Mouse (Mus musculus) kidney, adult 2 months (tissue): ENCODE data around the gene Fads1. TPM values are rescaled to one million over a fixed set of nuclear protein-coding genes. Genes with fewer than 3 reads are reported as not detected.
A peak's percentile ranks its signal among the peaks of the same experiment; 100 is the strongest.

Experiments
- DNase-seq: peaks from one replicate; pipeline ENCODE4 v3.0.0; 2021
- H3K27ac ChIP-seq: fragments of 200-500 bp; 2 replicates; pipeline ENCODE4 v1.5.1; 2012; ENCODE audit warnings: low read depth, low read length, control low read depth, inconsistent platforms; ENCODE audit not compliant: insufficient read depth
- H3K27me3 ChIP-seq: fragments of 200-500 bp; replicated peaks from 2 replicates; pipeline ENCODE4 v1.6.1; 2012; ENCODE audit warnings: mild to moderate bottlenecking, moderate library complexity, low read length, inconsistent platforms; ENCODE audit not compliant: control insufficient read depth, insufficient read depth
- H3K36me3 ChIP-seq: fragments of 200-500 bp; 2 replicates; pipeline ENCODE4 v1.6.1; 2012; ENCODE audit warnings: mild to moderate bottlenecking, moderate library complexity, low read length, inconsistent platforms; ENCODE audit not compliant: control insufficient read depth, insufficient read depth
- H3K4me1 ChIP-seq: fragments of 200-500 bp; 2 replicates; pipeline ENCODE4 v1.6.1; 2011; ENCODE audit warnings: low read length; ENCODE audit not compliant: control insufficient read depth, insufficient read depth
- H3K4me3 ChIP-seq: fragments of 200-500 bp; 2 replicates; pipeline ENCODE4 v1.5.1; 2011; ENCODE audit warnings: mild to moderate bottlenecking, low read depth, low read length, control low read depth; ENCODE audit not compliant: insufficient read depth
- CTCF ChIP-seq: fragments of 200-500 bp; conservative IDR thresholded peaks from 2 replicates; pipeline ENCODE4 v1.5.1; 2011; ENCODE audit warnings: low read depth, mild to moderate bottlenecking, control low read depth, low read length, moderate library complexity, mixed read lengths; ENCODE audit not compliant: insufficient read depth, insufficient read length
- POLR2A ChIP-seq: fragments of 200-500 bp; IDR thresholded peaks from one replicate; pipeline ENCODE4 v1.6.1; 2011; ENCODE audit warnings: low read depth, low read length, control low read depth
- whole genome bisulfite sequencing: fragments of 180-500 bp; shearing (Covaris S2); methylation state at CpG from one replicate; pipeline ENCODE4 v1.1.7; 2018; 5-methylcytosine and 5-hydroxymethylcytosine counted together
- polyA plus RNA-seq: library from polyadenylated mRNA; depleted of rRNA; stranded (reverse); fragments of >200 nt; gene quantifications from 2 replicates; pipeline ENCODE4 v1.2.3, GENCODE M21; 2012

The Fads1 gene
- polyA plus RNA-seq, 1 experiment: 88.4 TPM

DNA sequence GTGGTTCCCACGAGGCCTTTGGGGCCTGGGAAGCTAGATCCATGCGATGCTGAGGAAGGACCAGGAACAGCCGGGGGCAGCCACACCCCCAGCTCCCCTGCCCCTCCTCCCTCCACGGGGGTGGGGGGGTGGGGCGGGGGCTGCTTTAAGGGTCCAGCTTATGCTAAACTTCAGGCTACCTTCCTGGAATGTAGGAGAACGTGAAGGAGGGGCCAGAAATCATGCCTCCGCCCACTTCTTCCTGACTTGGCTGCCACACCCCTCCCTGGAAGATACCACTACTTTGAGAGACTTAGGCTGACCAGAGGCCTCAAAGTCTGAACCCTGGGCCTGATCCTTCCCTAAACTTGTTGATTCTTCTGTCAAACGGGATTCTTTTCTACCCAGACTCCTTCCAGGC is 40.0 kb downstream of the Fads1 start:
- TF ChIP-seq POLR2A (no peak), CTCF (no peak)
- no peak overlapping the region for H3K27ac ChIP-seq
- H3K27me3 ChIP-seq: no peaks in the 10 kb centered on the region
- no peaks in the 10 kb centered on the region for H3K36me3 ChIP-seq
- no peaks in the 10 kb centered on the region for H3K4me1 ChIP-seq
- WGBS: 39% methylated on average over 8 of the region's 8 CpGs
- no peak overlapping the region for H3K4me3 ChIP-seq
- no peak for DNase-seq

DNA sequence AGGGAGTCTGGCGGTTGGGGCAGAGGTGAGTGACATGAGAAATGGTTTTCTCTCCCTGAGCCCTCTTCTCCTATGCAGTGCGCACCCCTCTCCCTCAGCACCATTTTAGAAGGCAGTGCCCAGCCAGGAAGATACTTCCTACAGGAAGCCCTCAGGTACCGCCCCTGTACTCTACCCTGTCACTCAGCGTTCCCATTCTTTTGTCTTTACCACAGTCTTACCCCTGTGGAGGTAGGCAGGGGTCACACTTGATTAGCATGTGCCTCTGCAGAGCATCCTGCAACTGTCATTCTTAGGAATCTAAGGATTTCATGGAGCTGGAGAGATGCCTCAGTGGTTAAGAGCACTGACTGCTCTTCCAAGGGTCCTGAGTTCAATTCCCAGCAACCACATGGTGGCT is 40.9 kb downstream of the Fads1 start:
- no peaks in the 10 kb centered on the region for H3K4me1 ChIP-seq
- H3K27me3 ChIP-seq: no peaks in the 10 kb centered on the region
- 84% methylated on average over 4 of the region's 4 CpGs for WGBS
- no peaks in the 10 kb centered on the region for H3K36me3 ChIP-seq
- no peak for DNase-seq
- TF ChIP-seq POLR2A: no peak
- TF ChIP-seq CTCF: no peak
- H3K27ac ChIP-seq: no peak overlapping the region
- no peak overlapping the region for H3K4me3 ChIP-seq

DNA sequence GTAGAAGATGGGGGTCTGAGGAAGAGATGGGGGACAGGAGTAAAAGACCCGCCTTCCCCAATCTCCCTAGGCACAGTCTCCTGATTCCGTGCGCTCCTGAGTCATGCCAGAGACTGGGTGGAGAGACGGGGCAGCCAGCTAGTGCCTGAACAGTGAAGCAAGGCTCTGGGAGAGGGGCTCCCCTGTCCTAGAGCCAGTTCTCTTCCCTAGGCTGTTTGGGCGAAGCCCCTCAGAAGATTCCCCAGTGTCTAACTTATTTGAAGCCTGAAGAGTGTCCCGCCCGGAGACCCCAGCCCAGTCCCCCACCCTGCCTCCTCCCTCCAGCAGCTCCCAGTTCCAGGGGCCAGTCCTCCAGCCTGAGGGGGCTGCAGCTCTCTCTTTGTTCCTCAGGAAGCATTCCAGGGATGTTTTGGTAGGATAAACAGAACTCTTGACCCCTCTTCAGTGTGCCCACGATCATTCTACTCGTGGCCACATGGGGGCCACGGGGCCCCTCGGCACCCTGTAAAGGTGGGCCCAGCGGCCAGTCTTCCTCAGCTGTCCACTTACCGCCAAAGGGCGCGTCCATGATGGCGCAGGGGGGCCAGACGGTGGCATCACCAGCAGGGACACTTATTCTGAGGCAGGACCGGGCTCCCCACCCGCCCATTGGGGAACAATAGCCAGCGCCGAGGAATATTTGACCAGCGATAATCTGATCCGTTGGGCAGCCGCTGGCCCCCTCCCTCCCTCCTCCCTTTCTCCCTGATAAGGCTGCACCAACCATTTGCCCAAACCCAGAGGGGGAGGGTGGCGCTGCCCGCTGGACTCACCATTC is 42.2 kb downstream of the Fads1 start:
- H3K27ac ChIP-seq: no peak overlapping the region
- no peaks in the 10 kb centered on the region for H3K27me3 ChIP-seq
- no peaks in the 10 kb centered on the region for H3K4me1 ChIP-seq
- DNase-seq: no peak
- no peak for TF ChIP-seq POLR2A
- no peak for TF ChIP-seq CTCF
- H3K4me3 ChIP-seq: no peak overlapping the region
- H3K36me3 ChIP-seq: no peaks in the 10 kb centered on the region
- 48% methylated on average over 26 of the region's 26 CpGs for WGBS

DNA sequence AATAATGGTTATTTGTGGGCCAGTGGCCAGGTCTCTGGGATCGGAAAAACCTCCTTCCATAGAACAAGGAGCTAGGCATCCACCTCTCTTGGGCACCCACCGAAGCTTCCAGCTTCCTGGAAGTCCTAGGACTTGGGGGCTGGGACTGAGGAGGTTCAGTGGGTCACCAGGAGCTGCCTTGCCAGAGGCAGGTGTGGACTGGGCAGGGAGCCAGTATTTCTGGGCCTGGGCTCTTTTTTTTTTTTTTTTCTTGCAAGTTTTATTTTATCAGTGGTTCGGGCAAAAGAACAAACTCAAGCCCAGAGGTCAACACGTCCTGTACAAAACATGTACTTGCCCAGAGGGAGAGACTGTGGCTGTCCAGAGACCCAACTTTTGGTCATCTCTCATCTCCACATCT is 43.1 kb downstream of the Fads1 start:
- DNase-seq: peak; percentile 58
- WGBS: 28% methylated on average over 4 of the region's 4 CpGs

DNA sequence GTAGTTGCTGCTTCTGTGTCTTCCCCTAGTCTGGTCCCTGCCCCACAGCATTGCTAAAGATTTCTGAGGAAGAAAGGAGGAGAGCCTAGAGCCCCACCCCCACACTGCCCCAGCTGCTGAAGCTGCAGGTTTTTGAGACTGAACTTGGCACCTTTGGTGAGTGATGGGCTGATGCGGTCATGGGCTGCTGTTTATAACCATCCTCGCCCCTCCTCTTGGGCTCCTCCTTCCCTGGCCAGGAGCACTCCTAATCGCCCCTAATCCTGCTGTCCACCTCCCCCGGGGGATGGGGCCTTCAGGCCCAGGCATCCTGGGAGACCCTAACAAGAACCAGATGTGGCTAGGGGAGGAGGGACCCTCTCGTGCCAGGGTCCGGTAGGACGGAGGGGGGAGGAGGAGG is 48.3 kb downstream of the Fads1 start:
- Histone ChIP-seq H3K36me3 (no peaks in the 10 kb centered on the region), H3K27ac (no peak overlapping the region), H3K4me1 (no peaks in the 10 kb centered on the region), H3K27me3 (no peaks in the 10 kb centered on the region), H3K4me3 (no peak overlapping the region)
- TF ChIP-seq POLR2A (no peak), CTCF (no peak)
- 21% methylated on average over 7 of the region's 7 CpGs for WGBS
- DNase-seq: peak; percentile 48

More for the DNA sequence above, 43.1 kb downstream of the Fads1 start:
- TF ChIP-seq CTCF: no peak
- no peak for TF ChIP-seq POLR2A
- Histone ChIP-seq H3K4me3 (no peak overlapping the region), H3K36me3 (no peaks in the 10 kb centered on the region), H3K4me1 (no peaks in the 10 kb centered on the region), H3K27me3 (no peaks in the 10 kb centered on the region), H3K27ac (no peak overlapping the region)

DNA sequence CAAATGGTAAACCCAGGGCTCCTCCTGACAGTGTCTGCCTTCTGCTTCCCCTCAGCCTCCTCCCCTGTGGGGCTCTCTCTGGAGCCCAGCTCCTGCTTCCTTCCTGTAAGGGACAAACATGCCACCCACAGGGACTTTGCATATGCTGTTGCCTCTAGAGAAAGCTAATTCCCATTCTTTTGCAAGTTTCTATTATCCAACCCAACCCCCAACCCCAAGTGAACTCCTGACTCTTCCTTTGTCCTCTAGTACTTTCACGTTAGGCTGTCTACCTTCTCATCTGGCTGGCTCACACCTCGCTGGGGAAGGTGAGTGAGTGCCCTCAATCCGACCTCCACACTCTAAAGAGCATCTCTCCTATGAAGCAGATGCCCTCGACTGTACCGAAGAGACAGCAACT is 49.2 kb downstream of the Fads1 start:
- no peaks in the 10 kb centered on the region for H3K27me3 ChIP-seq
- H3K27ac ChIP-seq: no peak overlapping the region
- H3K4me1 ChIP-seq: no peaks in the 10 kb centered on the region
- WGBS: 47% methylated on average over 5 of the region's 5 CpGs
- TF ChIP-seq POLR2A (no peak), CTCF (no peak)
- no peaks in the 10 kb centered on the region for H3K36me3 ChIP-seq
- H3K4me3 ChIP-seq: no peak overlapping the region
- no peak for DNase-seq

DNA sequence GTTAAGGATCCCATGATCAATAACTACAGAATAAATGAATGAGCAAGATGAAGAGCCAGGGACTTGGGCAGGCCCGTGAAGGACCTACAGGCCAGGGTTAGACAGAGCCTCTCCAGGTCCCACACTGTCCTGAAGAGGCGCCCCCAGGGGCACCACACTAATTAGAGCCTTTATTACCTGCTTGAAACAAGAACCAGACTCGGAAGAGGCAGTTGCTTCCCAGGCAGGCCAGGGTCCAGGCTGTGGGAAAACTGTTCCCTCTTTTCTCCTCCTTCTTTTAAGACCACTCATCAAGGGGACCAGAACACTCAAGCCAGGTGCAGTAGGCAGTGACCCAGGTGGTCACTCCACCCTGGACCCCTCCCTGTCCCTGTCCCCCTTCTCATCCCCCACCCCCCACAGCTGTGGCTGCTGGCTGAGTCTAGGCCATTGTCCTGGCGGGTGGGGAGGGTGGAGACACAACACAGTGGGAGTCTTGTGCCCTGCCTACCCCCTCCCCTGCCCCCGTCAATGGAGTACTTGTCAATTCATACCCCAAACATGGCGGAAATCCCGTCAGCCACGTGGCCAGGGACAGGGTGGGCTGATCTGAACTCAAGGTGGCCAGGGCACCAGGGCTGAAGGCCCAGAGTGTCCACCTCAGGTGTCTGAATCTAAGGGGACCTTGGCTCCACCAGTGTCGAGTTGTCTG is 49.8 kb downstream of the Fads1 start:
- no peak overlapping the region for H3K27ac ChIP-seq
- no peak overlapping the region for H3K4me3 ChIP-seq
- no peaks in the 10 kb centered on the region for H3K36me3 ChIP-seq
- H3K27me3 ChIP-seq: no peaks in the 10 kb centered on the region
- TF ChIP-seq POLR2A (no peak), CTCF (no peak)
- DNase-seq: no peak
- WGBS: 69% methylated on average over 9 of the region's 9 CpGs
- H3K4me1 ChIP-seq: no peaks in the 10 kb centered on the region
